Mouse (Mus musculus) CH12.LX (cell line): ENCODE data around the gene Gm13288.
"Not testable (repeated sequence)": the region's sequence is repeated elsewhere in the genome, so short reads cannot be mapped to it uniquely, and the experiment has no call there.

ENCODE experiments used
- EP300 ChIP-seq: IDR thresholded peaks from 2 replicates; pipeline ENCODE4 v1.6.1; 2011; ENCODE audit warnings: low read length, improper control_type of control experiment
- HCFC1 ChIP-seq: IDR thresholded peaks from 2 replicates; pipeline ENCODE4 v1.6.1; 2012; ENCODE audit warnings: low read depth, mild to moderate bottlenecking, inconsistent platforms, low read length, improper control_type of control experiment
- POLR2A ChIP-seq: IDR thresholded peaks from 2 replicates; pipeline ENCODE4 v1.6.1; 2011; ENCODE audit warnings: low read depth, mild to moderate bottlenecking, improper control_type of control experiment, low read length
- POLR2AphosphoS2 ChIP-seq: IDR thresholded peaks from 2 replicates; pipeline ENCODE4 v1.6.1; 2011; ENCODE audit warnings: low read depth, low read length, improper control_type of control experiment
- ZMIZ1 ChIP-seq: IDR thresholded peaks from 2 replicates; pipeline ENCODE4 v1.6.1; 2012; ENCODE audit warnings: low read depth, mild to moderate bottlenecking, inconsistent platforms, low read length, improper control_type of control experiment

GRCm38 (mm10) chr4:88758751-88759150 is 46.6 kb upstream of the Gm13288 start:
- not testable (repeated sequence) for TF ChIP-seq POLR2AphosphoS2, EP300, POLR2A, HCFC1, ZMIZ1
